Comparison of ENCODE assay signal across 8 mouse cellular contexts in the genomic region with DNA sequence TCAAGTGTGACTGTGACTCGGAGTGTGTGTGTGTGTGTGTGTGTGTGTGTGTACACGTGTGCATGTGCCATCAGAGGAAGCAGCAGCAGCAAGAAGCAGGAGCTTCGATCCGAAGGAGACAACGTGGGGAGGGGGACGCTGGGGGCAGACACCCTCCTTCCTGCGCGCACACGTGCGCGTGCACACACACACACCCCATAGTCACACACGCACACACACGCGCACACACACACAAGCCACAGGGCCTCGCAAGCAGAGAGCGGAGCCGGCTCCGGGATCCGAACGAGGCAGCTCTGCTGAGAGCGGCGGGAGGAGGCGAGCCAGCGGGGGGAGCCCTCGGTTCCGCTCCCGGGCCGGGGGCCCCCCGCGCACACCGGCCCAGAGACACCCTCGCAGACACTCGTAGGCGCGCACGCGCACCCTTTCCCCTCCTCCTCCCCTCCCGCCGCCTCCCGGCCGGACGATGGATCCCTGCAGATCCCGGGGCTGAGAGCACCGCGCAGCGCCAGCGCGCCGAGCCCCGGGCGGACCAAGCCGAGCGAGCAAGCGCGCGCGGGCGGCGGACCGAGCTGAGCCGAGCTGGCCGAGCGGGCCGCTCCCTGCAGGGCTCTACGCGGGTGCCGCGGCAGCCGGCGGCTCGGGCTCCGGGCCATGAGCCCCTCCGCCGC. TPM values are rescaled to one million over a fixed set of nuclear protein-coding genes. Genes with fewer than 3 reads are reported as not detected.
DNase-seq lines count a peak whose midpoint lies in the region; ATAC-seq and TF ChIP-seq lines count a peak whose summit lies in the region.
"Had no signal": no experiment of that assay in that cellular context is flagged by ENCODE, and none has a peak within 500 bp of the region (broad histone marks: within the 10 kb centered on the region; RNA-seq: fewer than 3 reads in every experiment).

A gene (plus strand): TSS at position 215 of the 668 bp plus-strand sequence.

- H3K4me3 ChIP-seq in intestine, embryonic 15.5 days (replicated peaks), result peak within 1 kb of the TSS; percentile 54
- peak within 1 kb of the TSS; percentile 65 for H3K4me3 ChIP-seq in midbrain, embryonic 11.5 days (ENCODE audit: low read depth, low read length)
- peak within 1 kb of the TSS; percentile 46 for H3K4me3 ChIP-seq in small intestine, adult 2 months (ENCODE audit: low read depth, low read length)

- H3K27ac ChIP-seq in intestine, embryonic 15.5 days, result no peak within 1 kb of the TSS
- peak within 1 kb of the TSS; percentile 56 for H3K27ac ChIP-seq in midbrain, embryonic 11.5 days (ENCODE audit: low read depth, low read length)
- no peak within 1 kb of the TSS for H3K27ac ChIP-seq in small intestine, adult 2 months (ENCODE audit: insufficient read depth, low read depth, low read length)

- ATAC-seq in intestine, embryonic 15.5 days, result peak; percentile 89
- peak; percentile 70 for ATAC-seq in midbrain, embryonic 11.5 days (ENCODE audit: low FRiP score)

- intact Hi-C loops in left cerebral cortex, postnatal 25 days (cut with DNase I), result loop anchor here (10.0 kb wide), 1 partner anchor 255 kb away; no protein-coding TSS in a partner anchor

- H3K36me3 ChIP-seq in intestine, embryonic 15.5 days, result no peaks in the 10 kb centered on the region
- H3K36me3 ChIP-seq in midbrain, embryonic 11.5 days (ENCODE audit: control insufficient read depth, insufficient read depth, low read length), result no peaks in the 10 kb centered on the region
- H3K36me3 ChIP-seq in small intestine, adult 2 months (ENCODE audit: control insufficient read depth, insufficient read depth, low read length), result no peaks in the 10 kb centered on the region

- WGBS in intestine, embryonic 15.5 days, result under 1% methylated on average over 45 of the region's 74 CpGs
- WGBS in midbrain, embryonic 11.5 days, result under 1% methylated on average over 63 of the region's 74 CpGs
- 1% methylated on average over 74 of the region's 74 CpGs for WGBS in small intestine, adult 2 months

- peaks cover 17% of the 10 kb centered on the region for H3K4me1 ChIP-seq in intestine, embryonic 15.5 days (replicated peaks)
- peaks cover 5% of the 10 kb centered on the region for H3K4me1 ChIP-seq in midbrain, embryonic 11.5 days (ENCODE audit: control insufficient read depth, insufficient read depth, low read length)
- no peaks in the 10 kb centered on the region for H3K4me1 ChIP-seq in small intestine, adult 2 months (ENCODE audit: control insufficient read depth, insufficient read depth, insufficient read length, low read length)

- no peaks in the 10 kb centered on the region for H3K9me3 ChIP-seq in intestine, embryonic 15.5 days
- H3K9me3 ChIP-seq in midbrain, embryonic 11.5 days (ENCODE audit: control insufficient read depth, low read length), result no peaks in the 10 kb centered on the region

- peak within 1 kb of the TSS; percentile 99 for H3K4me2 ChIP-seq in intestine, embryonic 15.5 days (replicated peaks)
- peak within 1 kb of the TSS; percentile 96 for H3K4me2 ChIP-seq in midbrain, embryonic 11.5 days

- peak within 1 kb of the TSS; percentile 54 for H3K9ac ChIP-seq in intestine, embryonic 15.5 days
- H3K9ac ChIP-seq in midbrain, embryonic 11.5 days (ENCODE audit: low read length), result peak within 1 kb of the TSS; percentile 88

- peaks cover 57% of the 10 kb centered on the region for H3K27me3 ChIP-seq in intestine, embryonic 15.5 days (replicated peaks)
- peaks cover 28% of the 10 kb centered on the region for H3K27me3 ChIP-seq in midbrain, embryonic 11.5 days (ENCODE audit: control insufficient read depth, insufficient read depth, low read length)
- peaks cover 28% of the 10 kb centered on the region for H3K27me3 ChIP-seq in small intestine, adult 2 months (ENCODE audit: control insufficient read depth, insufficient read depth, low read length)

- no peak for TF ChIP-seq CTCF in small intestine, adult 2 months (IDR thresholded peaks at IDR 0.05; ENCODE audit: extremely low read depth, insufficient read length, insufficient replicate concordance, low read depth, low read length)

- peak; percentile 63 to 68 for DNase-seq in adrenal gland, adult 18-20 months (ENCODE audit: low spot score in 2 of 2)
- DNase-seq in cerebellum, postnatal 36 days, result peak; percentile 78 to 81
- peak; percentile 61 for DNase-seq in gastrocnemius, postnatal 25 days
- DNase-seq in left cerebral cortex, postnatal 25 days (ENCODE audit: low spot score in 2 of 2), result peak; percentile 78 to 81
- DNase-seq in midbrain, embryonic 11.5 days (ENCODE audit: low spot score, missing footprints), result peak; percentile 95

- TF ChIP-seq POLR2A in small intestine, adult 2 months (IDR thresholded peaks at IDR 0.05; ENCODE audit: low read depth, low read length), result no peak

RNA-seq across cellular contexts. Expression of the gene that starts here (rescaled TPM):
- total RNA-seq in adrenal gland, adult 18-20 months (2021), result under 1 TPM; 0.50 to 0.70 TPM
- total RNA-seq in gastrocnemius, postnatal 25 days (2021), result under 1 TPM; 0.08 to 0.61 TPM
- polyA plus RNA-seq in intestine, embryonic 15.5 days (2015; fragmentation: Nextera tagmentation; extraction: Ambion mirVana), result 2.2 and 2.4 TPM in 2 replicates
- 10 to 100 TPM; 73.8 to 78.5 TPM for total RNA-seq in left cerebral cortex, postnatal 25 days (2021)
- polyA plus RNA-seq in midbrain, embryonic 11.5 days (2014; fragmentation: Nextera tagmentation; extraction: Ambion mirVana), result 10.5 and 11.4 TPM in 2 replicates
- polyA plus RNA-seq in small intestine, adult 2 months (2012; rRNA removed), result 0.30 and 0.70 TPM in 2 replicates
- total RNA-seq: gastrocnemius, adult 8-10 months had no signal

Comparison
In these comparisons a context has a peak if more than half of its experiments do, and no peak if none do; other contexts are left out.
1. RNA of the gene that starts here (total RNA-seq): 73.8 to 78.5 TPM in left cerebral cortex, postnatal 25 days; 0.50 to 0.70 TPM in adrenal gland, adult 18-20 months and 0.08 to 0.61 TPM in gastrocnemius, postnatal 25 days; every median in the first group is over 10 times any median in the second.
2. Peak in DNase-seq in adrenal gland, adult 18-20 months; RNA of the gene not detected or under 1 TPM.
3. Peak in DNase-seq in gastrocnemius, postnatal 25 days; RNA of the gene not detected or under 1 TPM.
4. Peak in every context shown above with its lines, with median percentiles within 50 percentile points of each other: DNase-seq and H3K4me3 ChIP-seq.